Mouse (Mus musculus): Measurements from ENCODE around the gene Neb.

Neb gene

DNA sequence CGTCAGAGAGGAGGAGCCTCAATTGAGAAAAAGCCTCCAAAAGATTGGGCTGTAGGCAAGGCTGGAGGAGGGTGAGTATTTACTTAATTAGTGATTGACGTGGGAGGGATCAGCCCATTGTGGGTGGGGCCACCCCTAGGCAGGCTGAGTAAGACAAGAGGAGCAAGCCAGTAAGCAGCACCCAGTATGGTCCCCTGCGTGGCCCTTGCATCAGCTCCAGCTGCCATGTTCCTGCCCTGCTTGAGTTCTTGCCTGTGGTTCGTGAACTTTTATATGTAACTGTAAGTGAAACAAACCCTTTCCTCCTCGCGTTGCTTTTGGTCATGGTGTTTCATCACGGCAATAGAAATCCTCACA lies at the start of gene Neb:
Neb (minus strand) TSS at position 27 of the 357 bp plus-strand sequence.
- DNase-seq (ENCODE audit: low read depth, low spot score): no peak

DNA sequence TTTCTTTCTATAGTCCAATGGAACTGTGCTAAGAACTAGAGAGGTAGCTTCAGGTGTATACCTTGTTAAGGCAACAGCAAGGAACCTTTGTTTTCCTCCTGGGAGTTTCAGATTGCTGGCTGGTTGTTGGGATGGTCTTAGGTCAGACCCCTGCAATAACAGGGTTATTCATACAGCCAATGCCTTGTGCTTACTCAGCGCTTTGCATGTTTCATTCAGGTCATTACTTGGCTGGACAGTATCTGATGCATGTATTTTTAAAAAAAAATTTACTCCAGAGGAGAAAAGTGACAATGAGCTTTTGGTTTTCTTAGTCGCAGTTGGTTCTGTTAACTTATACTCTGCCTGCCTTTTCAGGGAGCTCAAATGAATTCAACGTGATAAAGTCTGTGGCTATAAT lies 49.1 kb upstream of the Neb start:
- no peak for DNase-seq (ENCODE audit: low read depth, low spot score)

DNA sequence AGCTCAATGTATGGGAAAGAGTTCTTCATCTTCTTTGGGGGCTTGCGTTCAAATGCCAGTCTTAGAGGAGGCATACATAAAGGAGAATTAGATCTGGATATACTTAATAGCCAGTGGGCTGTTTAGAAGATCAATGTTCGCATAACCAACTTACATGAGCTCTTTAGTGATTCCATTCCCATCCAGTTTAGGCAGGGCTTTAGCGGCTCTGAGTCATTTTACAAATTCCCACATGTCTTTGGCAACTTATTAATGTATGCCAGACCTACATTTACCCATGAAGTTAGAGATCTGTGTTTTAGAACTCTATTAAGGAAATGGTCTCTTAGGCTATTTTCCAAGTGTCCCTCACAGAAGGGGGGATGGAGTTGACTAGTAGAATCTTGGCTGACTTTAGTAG lies 47.8 kb upstream of the Neb start:
- DNase-seq (ENCODE audit: low read depth, low spot score): no peak

DNA sequence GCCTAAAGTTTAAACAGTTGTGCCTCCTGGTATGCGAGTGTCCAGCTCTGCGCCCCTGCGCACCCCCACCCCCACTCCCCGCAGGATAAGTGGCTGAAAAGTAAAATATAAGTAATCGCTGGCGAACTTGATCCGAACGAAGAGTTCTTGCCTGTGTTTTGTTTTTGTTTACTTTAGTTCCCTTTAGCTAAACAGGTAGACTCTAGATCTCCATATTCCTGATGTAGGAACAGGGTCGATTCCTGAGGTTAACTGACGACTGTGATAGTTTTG lies 47.2 kb upstream of the Neb start:
- DNase-seq (ENCODE audit: low read depth, low spot score): no peak

DNA sequence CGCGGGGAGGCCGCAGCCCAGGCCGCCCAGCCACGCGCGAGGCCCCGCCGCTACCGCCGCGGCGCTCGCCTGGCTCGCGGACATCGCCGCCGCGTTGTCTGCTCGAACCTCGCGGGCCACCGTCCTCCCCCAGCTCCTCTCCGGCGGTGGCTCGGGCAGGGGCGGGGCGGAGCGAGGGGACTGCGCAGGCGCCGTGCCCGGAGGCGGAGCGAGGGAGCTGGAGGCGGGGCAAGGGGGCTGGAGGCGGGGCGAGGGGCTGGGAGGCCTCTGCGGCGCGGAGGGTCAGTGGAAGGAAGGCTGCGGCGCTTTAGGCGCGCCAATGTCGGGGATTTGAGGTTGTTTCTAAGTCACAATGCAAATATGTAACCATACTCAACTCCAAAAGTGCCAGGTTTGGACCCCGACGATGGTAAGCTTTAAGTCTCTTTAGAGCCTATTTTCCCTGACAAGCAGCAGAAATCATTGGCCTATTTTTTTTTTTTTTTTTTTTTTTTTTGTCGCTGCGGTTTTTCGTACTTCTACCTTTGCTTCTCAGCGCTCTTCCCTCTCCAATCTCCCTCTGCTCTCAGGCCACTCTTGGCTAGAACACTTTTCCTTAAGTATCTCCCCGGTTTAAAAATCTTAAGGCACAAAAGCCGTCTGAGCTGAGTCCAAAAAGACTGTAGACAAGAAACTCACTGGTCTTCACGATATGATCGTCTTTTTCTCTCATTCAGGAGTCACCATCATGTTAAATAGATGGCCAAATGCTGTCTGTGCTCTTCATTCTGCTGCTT lies 46.7 kb upstream of the Neb start, which contains the start of gene Arl5a:
Arl5a (minus strand) TSS at position 155 of the 776 bp plus-strand sequence.
- DNase-seq (ENCODE audit: low read depth, low spot score): peak; percentile 87

DNA sequence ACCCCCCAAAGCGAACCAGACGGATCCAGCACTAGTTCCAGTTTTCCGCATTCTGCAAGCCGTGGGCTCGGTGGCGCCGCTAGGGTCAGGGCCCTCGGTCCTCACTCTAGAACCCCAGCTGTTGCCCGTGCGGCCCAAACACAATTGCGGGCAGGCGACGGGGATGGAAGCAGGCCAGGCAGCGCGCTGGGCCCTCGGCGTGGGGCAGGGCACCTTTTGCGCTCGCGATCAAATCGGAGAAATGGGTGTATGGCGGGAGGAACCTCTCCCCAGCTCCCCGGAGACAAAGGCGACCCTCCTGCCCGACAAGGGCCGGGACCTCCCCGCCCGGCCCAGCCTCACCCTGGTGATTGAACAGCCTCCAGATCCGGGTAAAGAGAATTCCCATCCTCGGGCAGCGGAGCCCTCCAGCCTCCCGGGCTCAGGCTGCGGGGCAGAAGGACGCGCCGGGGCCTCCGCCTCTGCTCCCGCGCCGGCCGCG lies 46.0 kb upstream of the Neb start:
- no peak for DNase-seq (ENCODE audit: low read depth, low spot score)

DNA sequence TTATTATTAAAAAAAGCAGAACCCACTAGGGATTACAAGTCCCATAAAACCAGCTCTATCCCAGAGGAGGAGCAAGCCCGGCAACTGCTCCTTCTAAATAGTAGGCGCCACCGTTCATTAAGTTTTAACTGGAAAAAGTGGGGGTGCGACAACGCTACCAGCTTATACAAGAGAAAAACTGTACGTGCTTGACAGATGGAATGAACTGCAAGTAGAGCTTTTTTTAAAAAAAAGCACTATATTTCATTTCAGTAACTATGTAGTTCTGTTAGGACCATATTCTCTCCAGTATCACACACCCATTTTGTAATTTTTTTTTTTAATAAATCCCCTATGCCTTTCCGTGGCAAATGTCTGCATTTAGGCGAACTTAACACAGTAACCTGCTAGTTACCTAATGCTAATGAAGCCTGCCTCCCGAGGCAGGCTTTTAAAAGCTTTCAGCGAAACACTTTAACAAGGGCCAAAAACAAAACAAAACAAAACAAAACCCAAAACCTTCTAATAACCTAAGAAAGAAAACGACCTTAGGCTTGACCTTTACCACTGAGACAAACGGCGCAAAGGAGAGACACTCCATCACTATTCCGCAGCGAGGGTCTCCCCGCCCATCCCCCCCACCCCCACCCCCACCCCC lies 45.5 kb upstream of the Neb start:
- DNase-seq (ENCODE audit: low read depth, low spot score): no peak

DNA sequence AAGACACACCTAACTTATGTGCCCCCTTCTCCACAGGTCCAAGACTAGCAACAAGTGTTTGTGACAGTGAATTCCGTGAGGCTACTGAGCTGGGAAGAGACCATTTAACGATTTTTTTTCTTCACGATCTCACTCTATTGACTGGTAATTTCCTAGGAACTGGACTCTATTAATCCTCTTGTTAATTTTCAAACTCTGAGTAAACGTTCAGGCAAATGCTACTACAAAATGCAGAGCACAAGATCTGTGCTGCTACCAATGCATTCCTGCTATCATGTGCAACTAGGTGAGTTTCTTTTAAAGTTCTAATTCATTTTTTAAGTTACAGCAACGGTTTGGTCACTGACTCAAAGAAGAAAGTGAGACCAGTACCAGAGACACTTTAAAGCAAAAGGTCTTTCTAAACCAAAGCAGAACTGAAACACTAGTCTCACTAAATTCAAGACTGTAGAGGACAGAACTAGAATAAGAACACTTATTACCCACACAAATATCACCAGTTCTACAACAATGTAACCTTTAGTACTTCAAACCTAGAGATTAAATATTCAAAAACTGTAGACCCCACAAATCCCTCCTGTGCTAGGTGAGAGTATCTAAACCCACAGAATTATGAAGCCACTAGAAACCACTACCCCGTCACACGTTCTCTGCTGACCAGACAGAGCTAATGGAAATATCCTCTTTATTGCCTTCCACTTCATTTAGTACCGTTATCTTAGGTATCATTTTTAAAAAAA lies 44.8 kb upstream of the Neb start:
- no peak for DNase-seq (ENCODE audit: low read depth, low spot score)

DNA sequence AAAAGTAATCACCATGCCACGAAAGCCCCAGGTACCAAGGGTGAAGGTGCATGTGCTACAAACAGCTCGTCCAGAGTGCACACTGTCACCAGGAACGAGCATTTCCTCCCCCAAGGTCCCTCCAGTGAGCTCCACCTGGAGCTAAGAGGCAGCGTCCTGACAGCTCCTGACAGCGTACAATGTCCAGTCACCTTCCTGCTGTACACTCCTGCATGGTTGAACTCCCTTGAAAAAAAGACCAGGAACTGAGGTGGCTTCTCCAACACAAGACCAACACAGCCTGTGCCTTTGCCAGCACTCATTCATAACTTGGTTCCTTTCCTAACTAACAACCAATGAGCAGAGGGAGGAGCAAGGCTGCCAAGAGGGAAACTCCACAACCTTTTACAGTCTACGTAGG lies 42.9 kb upstream of the Neb start:
- no peak for DNase-seq (ENCODE audit: low read depth, low spot score)

DNA sequence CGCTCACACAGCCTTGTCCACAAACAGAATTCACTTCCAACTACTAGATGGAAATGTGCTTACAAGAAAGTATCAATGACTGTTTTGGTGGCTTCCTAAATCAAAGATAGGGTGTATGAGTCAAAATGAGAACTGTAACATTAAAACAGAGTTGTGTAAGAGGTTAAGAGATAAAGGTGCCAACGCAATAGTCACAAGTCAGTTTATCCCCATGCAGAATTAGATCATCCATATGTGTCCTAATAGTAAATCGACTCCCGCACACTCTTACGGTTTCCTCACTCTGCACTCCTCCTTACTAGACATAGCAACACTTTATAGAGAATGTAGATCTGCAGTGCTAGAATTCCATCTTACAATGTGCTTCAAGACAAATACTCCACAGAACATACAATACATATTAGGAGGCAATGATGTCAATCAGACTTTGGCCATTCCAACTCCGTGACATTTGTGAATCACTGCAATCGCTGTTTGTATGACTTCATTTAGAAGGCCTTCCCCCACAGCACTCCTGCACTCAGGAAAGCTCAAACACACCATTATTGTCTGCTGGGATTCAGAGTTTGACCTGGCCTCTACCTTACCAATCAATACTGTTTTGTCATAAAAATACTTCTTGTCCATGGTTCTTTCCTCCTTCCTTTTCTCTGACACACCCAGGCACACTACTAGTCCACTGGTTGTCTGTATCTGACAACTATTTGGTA lies 41.9 kb upstream of the Neb start:
- no peak for DNase-seq (ENCODE audit: low read depth, low spot score)

DNA sequence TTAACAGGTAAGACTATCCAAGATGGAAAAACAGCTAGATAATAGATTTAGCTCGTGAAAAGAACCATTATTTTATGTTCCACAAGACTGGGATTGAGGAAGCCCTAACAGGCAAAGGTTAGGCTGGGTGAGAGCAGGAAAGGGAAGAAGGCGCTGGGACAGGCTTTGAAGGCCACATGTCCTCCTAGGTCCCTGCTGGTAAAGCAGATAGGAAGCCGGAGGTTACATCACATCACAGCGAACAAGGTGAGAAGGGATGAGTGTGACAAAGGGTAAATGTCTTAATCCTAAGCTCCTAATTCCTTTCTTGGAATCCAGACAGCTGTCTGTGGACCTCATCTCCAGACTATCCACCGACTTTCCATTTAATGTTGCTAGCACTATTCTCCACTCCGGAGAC lies 41.0 kb upstream of the Neb start:
- DNase-seq (ENCODE audit: low read depth, low spot score): no peak

DNA sequence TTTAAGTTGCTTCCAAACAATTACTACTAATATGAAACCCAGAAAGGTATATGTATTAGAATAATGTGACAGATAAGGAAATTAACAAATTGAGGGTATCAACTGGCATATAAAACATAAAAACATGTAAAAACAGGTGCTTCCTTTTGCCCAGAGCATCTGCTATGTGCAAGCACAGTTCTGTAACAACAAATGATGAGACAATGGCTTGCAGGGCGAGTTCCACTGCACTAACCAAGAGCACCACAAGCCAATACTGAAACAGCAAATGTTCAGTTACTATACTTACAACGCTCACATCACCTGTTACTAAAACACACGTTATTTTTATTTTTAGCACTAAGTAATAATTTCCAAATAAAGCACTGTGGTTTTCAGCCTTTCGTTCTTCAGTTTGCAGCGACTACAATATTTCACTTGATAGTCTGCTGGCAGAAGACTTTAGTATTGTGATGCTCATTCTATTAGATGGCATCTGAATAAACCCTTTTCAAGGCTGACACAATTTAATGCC lies 34.3 kb upstream of the Neb start:
- DNase-seq (ENCODE audit: low read depth, low spot score): no peak

DNA sequence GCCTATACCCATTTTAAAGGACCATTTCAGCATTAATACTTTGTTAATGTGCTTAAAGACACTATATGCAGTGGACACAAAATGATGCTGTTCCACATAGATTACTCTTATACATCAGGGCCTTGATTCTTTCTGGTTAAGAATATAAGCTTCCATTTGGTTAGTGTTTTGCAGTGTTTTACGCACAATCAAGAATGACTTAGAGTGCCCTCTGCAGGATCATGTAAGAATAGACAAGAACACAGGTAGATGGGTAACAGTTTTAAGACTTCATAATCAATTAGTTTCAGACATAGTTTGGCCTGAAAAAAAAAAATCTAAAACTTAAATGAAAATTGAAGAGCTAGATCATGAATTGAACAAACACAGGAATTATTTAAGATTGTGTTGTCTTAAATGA lies 28.2 kb upstream of the Neb start:
- DNase-seq (ENCODE audit: low read depth, low spot score): no peak

DNA sequence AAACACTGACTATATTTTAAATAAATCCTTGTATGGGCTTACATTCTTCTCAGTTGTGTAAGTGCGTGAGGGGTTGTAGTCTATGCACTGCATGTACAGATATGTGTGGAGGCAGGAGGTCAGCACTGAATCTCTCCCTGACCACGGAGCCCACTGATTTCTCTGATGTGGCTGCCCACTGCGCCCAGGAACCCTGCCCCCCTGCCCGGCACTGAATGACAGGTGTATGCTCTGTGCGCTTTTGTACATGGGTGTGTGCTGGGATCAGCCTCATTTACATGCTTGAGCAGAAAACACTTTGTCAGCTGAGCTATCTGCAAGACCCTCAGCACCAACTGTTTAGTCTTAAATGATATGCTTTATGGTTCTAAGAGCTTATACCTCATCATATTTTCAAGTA lies 27.0 kb upstream of the Neb start:
- no peak for DNase-seq (ENCODE audit: low read depth, low spot score)

DNA sequence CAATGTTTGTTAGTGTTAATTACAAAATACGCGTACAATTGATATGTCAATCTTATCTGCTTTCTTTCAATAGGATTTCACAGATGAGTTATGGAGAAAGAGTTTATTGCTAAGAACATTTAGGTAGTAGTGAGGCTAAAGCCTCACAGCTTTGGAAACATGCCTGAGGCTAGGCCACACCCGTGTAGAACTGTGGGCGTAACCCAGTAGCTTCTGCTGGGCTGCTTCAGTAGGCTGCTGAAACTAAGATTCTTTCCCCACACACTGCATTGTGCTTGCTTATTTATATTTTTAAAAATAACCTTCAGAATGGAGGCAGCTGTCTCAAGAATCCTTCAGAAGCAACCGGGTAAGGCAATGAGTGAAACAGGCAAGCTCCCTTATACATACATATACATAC lies 16.3 kb upstream of the Neb start:
- DNase-seq (ENCODE audit: low read depth, low spot score): no peak

DNA sequence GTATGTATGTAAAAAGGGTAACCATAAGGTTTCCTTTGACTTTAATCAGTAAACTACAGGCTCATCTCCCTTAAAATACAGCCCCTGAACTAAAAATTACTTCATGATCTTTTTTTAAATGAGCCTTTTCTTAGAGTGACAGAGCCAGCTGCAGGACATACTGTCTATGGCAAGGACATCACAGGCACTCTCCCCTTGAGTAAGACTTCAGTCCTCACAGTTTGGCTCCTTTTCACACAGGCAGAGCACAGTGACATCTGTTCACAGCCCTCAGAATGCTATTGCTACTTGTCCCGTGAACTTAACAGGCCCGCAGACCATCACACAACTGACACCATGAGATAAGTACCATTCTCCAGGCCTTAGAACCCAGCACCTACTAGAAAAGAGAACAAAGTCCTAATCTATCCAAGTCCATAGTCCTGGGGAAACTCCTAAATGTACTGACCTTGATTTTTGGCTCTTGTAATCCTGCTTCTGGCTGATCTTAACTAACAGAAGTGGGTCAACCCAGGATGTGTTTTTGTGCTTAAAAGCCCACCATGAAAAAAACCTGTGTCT lies 12.2 kb upstream of the Neb start:
- DNase-seq (ENCODE audit: low read depth, low spot score): no peak

DNA sequence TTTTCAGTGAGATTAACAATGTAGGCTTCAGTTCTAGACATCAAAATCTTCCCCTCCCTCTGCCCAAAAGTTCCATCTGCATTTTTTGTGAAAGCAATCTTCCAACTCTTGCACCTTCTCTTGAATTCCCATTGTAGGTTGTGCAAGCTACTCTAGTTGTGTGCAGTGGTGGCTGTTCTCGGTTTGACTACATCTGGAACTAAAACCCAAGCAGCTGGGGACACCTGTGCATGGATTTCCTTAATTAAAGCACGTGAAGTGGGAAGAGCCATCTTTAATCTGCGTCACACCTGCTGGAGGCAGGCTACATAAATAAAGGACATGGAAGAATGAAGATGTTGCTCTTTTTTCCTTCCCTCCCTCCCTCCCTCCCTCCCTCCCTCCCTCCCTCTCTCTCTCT lies 11.7 kb upstream of the Neb start:
- DNase-seq (ENCODE audit: low read depth, low spot score): no peak

DNA sequence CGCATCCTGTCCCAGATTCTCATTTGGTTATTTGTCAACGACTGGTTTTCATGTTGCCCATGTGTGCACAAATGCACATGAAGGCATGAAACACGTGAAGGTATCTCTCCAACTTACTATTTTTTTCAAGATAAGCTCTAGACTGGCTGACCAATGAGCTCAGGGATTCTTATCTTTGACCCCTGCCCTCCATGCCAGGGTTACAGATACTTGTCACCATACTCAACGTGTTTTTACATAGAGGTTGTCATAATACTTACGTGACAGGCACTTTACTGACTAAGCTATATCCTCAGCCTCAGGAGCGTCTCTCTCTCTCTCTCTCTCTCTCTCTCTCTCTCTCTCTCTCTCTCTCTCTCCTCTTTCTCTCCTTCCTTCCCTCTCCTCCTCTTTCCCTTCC lies 8.2 kb upstream of the Neb start:
- DNase-seq (ENCODE audit: low read depth, low spot score): no peak

DNA sequence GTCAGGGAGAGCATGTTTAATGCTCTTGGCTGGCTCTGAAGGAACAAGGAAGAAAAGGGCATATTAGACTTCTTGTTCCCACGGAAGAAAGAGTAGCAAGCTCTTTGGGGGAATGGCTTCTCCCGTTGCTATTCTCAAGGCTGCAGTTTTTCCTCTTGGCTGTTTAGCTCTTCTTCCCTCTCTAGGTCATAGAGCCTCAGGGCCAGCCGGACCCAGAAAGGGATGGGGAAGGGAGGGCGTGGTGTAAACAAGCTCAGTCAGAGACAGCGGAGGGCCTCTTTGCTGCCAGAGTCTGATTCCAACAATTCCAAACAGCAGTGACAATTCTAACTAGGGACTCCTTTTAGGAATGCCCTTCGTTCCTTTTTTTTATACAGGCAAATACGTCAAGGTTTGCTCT lies 7.8 kb upstream of the Neb start:
- DNase-seq (ENCODE audit: low read depth, low spot score): no peak

DNA sequence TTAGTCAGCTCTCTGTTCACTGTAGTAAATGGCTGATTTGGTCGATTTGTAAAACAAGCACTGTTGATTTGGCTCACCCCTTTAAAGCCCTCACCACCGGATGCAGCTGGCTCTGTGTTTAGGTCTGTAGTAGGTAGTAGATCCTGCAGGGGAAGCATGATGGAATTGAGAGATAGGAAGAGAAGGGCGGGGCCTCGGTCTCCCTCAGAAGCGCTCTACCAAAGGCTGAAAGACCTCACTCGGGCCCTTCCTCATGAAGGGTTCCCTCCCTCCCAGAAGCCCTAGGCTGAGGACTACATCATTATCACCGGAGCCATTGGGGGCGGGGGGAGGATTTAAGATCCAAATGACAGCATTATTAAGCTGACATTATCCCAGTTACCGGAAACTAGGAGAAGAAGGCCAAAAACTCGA lies 581 bp upstream of the Neb start:
- no peak for DNase-seq (ENCODE audit: low read depth, low spot score)

DNA sequence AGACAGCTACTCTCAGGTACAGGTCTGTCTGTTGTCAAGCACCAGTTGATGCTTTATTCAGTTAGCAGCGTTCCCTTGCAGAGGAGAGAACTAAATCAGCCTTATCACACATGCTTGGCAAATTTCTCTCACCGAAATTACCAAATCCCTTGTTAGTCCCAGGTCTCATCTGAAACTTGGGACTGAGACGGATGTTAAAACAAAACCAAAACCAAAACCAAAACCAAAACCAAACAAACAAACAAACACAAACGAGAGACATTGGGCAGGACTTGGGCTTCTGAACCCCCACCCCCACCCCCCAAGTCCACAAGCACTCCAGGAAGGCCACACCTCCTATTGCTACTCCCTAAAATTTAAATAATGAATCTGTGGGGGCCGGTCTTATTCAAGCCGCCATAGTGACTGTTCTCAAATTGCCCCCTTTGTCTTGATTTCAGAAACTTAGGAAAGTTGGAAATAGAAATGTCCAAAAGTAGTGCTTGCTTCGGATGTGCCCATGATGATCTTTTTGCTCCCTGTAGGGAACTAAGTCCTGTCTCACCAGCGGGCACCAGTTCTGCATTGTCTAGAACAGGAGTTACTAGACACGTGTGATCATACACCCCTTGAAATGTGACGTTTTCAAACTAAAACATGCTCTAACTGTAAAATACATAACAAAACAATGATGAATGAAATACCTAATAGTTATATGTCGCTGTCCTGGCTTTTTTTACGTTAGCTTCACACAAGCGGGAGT lies 397 bp downstream of the Neb start:
- DNase-seq (ENCODE audit: low read depth, low spot score): no peak

Data from retina, adult 2 months (tissue).